Mouse (Mus musculus) lung, postnatal 25 days (tissue): ENCODE data around the gene Sfrp5.

Experiments used
- DNase-seq: peaks from one replicate; pipeline ENCODE4 v3.0.0; 2022; ENCODE audit warnings: low spot score

The Sfrp5 gene

GRCm38 (mm10) chr19:42201696-42202381 is at the start of gene Sfrp5:
Gene Sfrp5, minus strand, starts transcription at chr19:42202252.
- DNase-seq = no peak

- DNase-seq = no peak
These were observed 48.2 kb upstream of the Sfrp5 start for GRCm38 (mm10) chr19:42249976-42250914.

GRCm38 (mm10) chr19:42247519-42247918 is 45.5 kb upstream of the Sfrp5 start, which contains the start of gene Golga7b:
Gene Golga7b, plus strand, starts transcription at chr19:42247574.
- DNase-seq = no peak

GRCm38 (mm10) chr19:42246626-42247025 is 44.6 kb upstream of the Sfrp5 start:
- no peak for DNase-seq

GRCm38 (mm10) chr19:42243401-42243800 is 41.3 kb upstream of the Sfrp5 start:
- DNase-seq = no peak

- DNase-seq = no peak
These were observed 38.8 kb upstream of the Sfrp5 start for GRCm38 (mm10) chr19:42240881-42241280.

GRCm38 (mm10) chr19:42238341-42238715 is 36.3 kb upstream of the Sfrp5 start:
- DNase-seq = no peak

- DNase-seq = no peak
These were observed 35.7 kb upstream of the Sfrp5 start for GRCm38 (mm10) chr19:42237602-42238340.

GRCm38 (mm10) chr19:42230986-42231385 is 28.9 kb upstream of the Sfrp5 start:
- no peak for DNase-seq

- DNase-seq = no peak
These were observed 28.2 kb upstream of the Sfrp5 start for GRCm38 (mm10) chr19:42230288-42230568.

- no peak for DNase-seq
These were observed 27.6 kb upstream of the Sfrp5 start for GRCm38 (mm10) chr19:42229499-42230287.

- no peak for DNase-seq
These were observed 24.4 kb upstream of the Sfrp5 start for GRCm38 (mm10) chr19:42226451-42226850.

- DNase-seq = no peak
These were observed 15.3 kb upstream of the Sfrp5 start for GRCm38 (mm10) chr19:42217374-42217763.

GRCm38 (mm10) chr19:42216699-42217373 is 14.8 kb upstream of the Sfrp5 start:
- no peak for DNase-seq

GRCm38 (mm10) chr19:42214601-42215000 is 12.5 kb upstream of the Sfrp5 start:
- DNase-seq = no peak

GRCm38 (mm10) chr19:42211936-42212335 is 9.9 kb upstream of the Sfrp5 start:
- no peak for DNase-seq

GRCm38 (mm10) chr19:42209976-42210375 is 7.9 kb upstream of the Sfrp5 start:
- DNase-seq = no peak

GRCm38 (mm10) chr19:42209485-42209884 is 7.4 kb upstream of the Sfrp5 start:
- DNase-seq = no peak

- DNase-seq = no peak
These were observed 3.1 kb upstream of the Sfrp5 start for GRCm38 (mm10) chr19:42205201-42205600.

GRCm38 (mm10) chr19:42204306-42204705 is 2.3 kb upstream of the Sfrp5 start:
- DNase-seq = no peak

- no peak for DNase-seq
These were observed 415 bp upstream of the Sfrp5 start for GRCm38 (mm10) chr19:42202467-42202866.
